Mouse (Mus musculus): Measurements from ENCODE around the gene Chst3. TPM values are rescaled to one million over a fixed set of nuclear protein-coding genes. Genes with fewer than 3 reads are reported as not detected.
"Not testable (repeated sequence)": the region's sequence is repeated elsewhere in the genome, so short reads cannot be mapped to it uniquely, and the experiment has no call there.

The Chst3 gene
- polyA plus RNA-seq, 1 experiment from 2014 or later = 0.31 TPM

DNA sequence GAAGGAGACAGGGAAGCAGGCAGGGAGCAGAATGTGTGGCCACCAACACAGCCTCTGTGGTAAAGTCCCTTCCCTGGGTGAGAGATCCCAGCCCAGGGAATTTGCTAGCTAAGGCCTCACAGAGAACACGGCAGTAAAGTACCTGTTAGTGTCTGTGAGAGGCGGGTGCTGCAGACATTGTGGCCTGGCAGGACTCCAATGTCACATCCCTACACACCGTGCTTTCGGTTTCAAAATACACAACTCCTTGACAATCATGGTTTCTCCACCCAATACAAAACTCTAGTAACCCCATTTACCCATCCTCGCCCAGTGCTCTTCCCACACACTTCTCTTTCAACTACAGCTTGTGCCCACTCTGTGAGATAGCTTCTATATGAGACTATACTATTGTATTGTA lies 80.4 kb downstream of the Chst3 start:
- H3K4me2 ChIP-seq = no peak overlapping the region
- H3K4me3 ChIP-seq = no peak overlapping the region
- H3K9me3 ChIP-seq (replicated peaks) = no peaks in the 10 kb centered on the region; the same call in 1 of the 2 replicates
- H3K27me3 ChIP-seq (replicated peaks) = peaks cover 10% of the 10 kb centered on the region
- no peak overlapping the region for H3K9ac ChIP-seq
- H3K4me1 ChIP-seq = no peaks in the 10 kb centered on the region
- WGBS (ENCODE audit: insufficient replicate concordance) = 73% methylated on average over 5 of the region's 5 CpGs
- H3K27ac ChIP-seq = no peak overlapping the region
- H3K36me3 ChIP-seq = no peaks in the 10 kb centered on the region
- no peak for ATAC-seq

DNA sequence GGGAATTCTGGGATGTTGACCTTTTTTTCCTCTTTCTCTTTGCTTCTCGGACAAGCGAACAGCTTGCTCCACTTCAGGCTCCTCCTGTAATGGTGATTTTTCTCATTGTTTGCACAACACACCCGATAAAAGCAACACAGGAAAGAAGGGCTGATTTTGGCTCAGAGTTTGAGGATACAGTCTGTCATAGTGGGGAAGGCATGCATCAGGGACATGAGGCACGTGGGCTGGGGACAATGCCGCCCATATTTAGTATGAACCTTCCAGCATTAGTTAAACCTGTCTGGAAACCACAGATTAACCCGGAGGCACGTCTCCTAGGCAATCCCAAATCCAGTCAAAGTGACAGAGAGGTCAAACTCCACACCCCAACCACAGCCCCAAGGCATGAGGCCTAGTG lies 82.1 kb downstream of the Chst3 start:
- H3K9me3 ChIP-seq (replicated peaks) = no peaks in the 10 kb centered on the region; the same call in 1 of the 2 replicates
- peaks cover 24% of the 10 kb centered on the region for H3K27me3 ChIP-seq (replicated peaks)
- no peak overlapping the region for H3K4me3 ChIP-seq
- ATAC-seq = no peak
- H3K36me3 ChIP-seq = no peaks in the 10 kb centered on the region
- H3K4me1 ChIP-seq = no peaks in the 10 kb centered on the region
- no peak overlapping the region for H3K4me2 ChIP-seq
- no peak overlapping the region for H3K9ac ChIP-seq
- WGBS (ENCODE audit: insufficient replicate concordance) = 66% methylated on average over 7 of the region's 7 CpGs
- H3K27ac ChIP-seq = no peak overlapping the region

DNA sequence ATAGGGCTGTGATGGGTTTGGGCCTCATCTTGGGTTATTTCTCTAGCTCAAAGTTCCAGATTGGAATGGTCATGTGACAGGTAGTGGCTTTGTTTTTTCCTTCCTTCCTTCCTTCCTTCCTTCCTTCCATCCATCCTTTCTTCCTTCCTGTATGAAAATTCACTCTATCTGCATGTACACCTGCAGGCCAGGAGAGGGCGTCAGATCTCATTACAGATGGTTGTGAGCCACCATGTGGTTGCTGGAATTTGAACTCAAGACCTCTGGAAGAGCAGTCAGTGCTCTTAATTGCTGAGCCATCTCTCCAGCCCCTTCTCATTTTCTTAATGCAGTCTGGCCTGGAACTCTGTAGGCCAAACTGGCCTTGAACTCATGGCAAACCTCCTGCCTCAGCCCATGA lies 83.0 kb downstream of the Chst3 start:
- not testable (repeated sequence) for H3K36me3 ChIP-seq; ATAC-seq; H3K9me3 ChIP-seq (replicated peaks); H3K4me1 ChIP-seq; H3K27ac ChIP-seq; H3K4me2 ChIP-seq; H3K9ac ChIP-seq; H3K4me3 ChIP-seq
- peaks cover 24% of the 10 kb centered on the region for H3K27me3 ChIP-seq (replicated peaks)
- WGBS (ENCODE audit: insufficient replicate concordance) = 43% methylated on average over 1 of the region's 1 CpGs

DNA sequence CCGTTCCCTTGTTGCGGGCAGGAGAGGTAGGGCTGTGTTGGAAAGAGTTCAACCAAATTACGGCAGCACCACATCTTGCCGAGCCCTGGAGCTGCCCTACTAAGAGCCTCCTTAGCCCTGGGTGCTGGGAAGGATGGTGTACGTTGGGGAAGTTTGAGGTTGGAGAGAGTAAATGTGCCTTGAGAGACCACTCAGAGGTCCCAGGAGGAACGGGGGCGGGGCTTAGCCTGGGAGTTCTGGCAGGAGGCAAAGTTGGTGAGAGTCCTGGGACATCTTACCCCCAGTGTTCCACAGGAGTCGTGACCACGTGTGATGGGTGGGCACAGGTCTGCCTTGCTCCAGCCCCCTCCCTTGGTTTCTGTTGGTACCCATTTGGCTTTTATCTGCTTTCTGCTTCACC lies 84.9 kb downstream of the Chst3 start:
- H3K27me3 ChIP-seq (replicated peaks) = peaks cover 24% of the 10 kb centered on the region
- no peaks in the 10 kb centered on the region for H3K36me3 ChIP-seq
- no peak overlapping the region for H3K9ac ChIP-seq
- H3K4me3 ChIP-seq = no peak overlapping the region
- no peaks in the 10 kb centered on the region for H3K9me3 ChIP-seq (replicated peaks)
- no peak for ATAC-seq
- no peak overlapping the region for H3K27ac ChIP-seq
- H3K4me1 ChIP-seq = no peaks in the 10 kb centered on the region
- 43% methylated on average over 9 of the region's 9 CpGs for WGBS (ENCODE audit: insufficient replicate concordance)
- no peak overlapping the region for H3K4me2 ChIP-seq

GRCm38 (mm10) chr10:60133501-60133900 lies 85.6 kb downstream of the Chst3 start:
- peaks cover 24% of the 10 kb centered on the region for H3K27me3 ChIP-seq (replicated peaks)
- no peak overlapping the region for H3K9ac ChIP-seq
- H3K4me2 ChIP-seq = no peak overlapping the region
- H3K27ac ChIP-seq = no peak overlapping the region
- no peak overlapping the region for H3K4me3 ChIP-seq
- 36% methylated on average over 6 of the region's 6 CpGs for WGBS (ENCODE audit: insufficient replicate concordance)
- no peaks in the 10 kb centered on the region for H3K4me1 ChIP-seq
- no peaks in the 10 kb centered on the region for H3K36me3 ChIP-seq
- no peaks in the 10 kb centered on the region for H3K9me3 ChIP-seq (replicated peaks)
- no peak for ATAC-seq

Small RNA genes lying within 50 kb of the gene (microRNA-seq; reads per million reads assigned to microRNA genes)
- not detected for gene Gm22117

Other genes starting within 250 kb of the Chst3 start
- 22.6 and 23.4 TPM in 2 replicates for gene Ascc1, start 216.5 kb downstream of the Chst3 start, polyA plus RNA-seq (2016; fragmentation: Nextera tagmentation; extraction: Ambion mirVana)
- 55.3 and 63.1 TPM in 2 replicates for gene Anapc16, start 216.1 kb downstream of the Chst3 start, polyA plus RNA-seq (2016; fragmentation: Nextera tagmentation; extraction: Ambion mirVana)
- 0.10 and 0.13 TPM in 2 replicates for gene Spock2, start 113.0 kb downstream of the Chst3 start, polyA plus RNA-seq (2016; fragmentation: Nextera tagmentation; extraction: Ambion mirVana)
- 42.9 and 43.3 TPM in 2 replicates for gene Psap, start 58.4 kb upstream of the Chst3 start, polyA plus RNA-seq (2016; fragmentation: Nextera tagmentation; extraction: Ambion mirVana)
- gene Vsir, start 127.6 kb upstream of the Chst3 start, polyA plus RNA-seq (2016; fragmentation: Nextera tagmentation; extraction: Ambion mirVana) = 3.5 and 3.9 TPM in 2 replicates
- 0.57 TPM in 1 of 2 replicates, not detected in the other for gene Gm17455, start 180.5 kb upstream of the Chst3 start, polyA plus RNA-seq (2016; fragmentation: Nextera tagmentation; extraction: Ambion mirVana)